Mouse (Mus musculus) testis, adult 2 months (tissue): ENCODE measurements around the gene Pnmal1. TPM values are rescaled to one million over a fixed set of nuclear protein-coding genes. Genes with fewer than 3 reads are reported as not detected.

Experiments
- H3K27ac ChIP-seq: fragments of 200-500 bp; 2 replicates; pipeline ENCODE4 v1.5.1; 2012; ENCODE audit warnings: low read depth, low read length; ENCODE audit not compliant: control insufficient read depth, insufficient read depth
- H3K27me3 ChIP-seq: fragments of 200-500 bp; 2 replicates; pipeline ENCODE4 v1.6.1; 2012; ENCODE audit warnings: mild to moderate bottlenecking, low read length, moderate library complexity; ENCODE audit not compliant: control insufficient read depth, insufficient read depth
- H3K36me3 ChIP-seq: fragments of 200-500 bp; 2 replicates; pipeline ENCODE4 v1.6.1; 2012; ENCODE audit warnings: mild to moderate bottlenecking, low read length; ENCODE audit not compliant: control insufficient read depth, insufficient read depth
- H3K4me1 ChIP-seq: fragments of 200-500 bp; 2 replicates; pipeline ENCODE4 v1.6.1; 2012; ENCODE audit warnings: low read length; ENCODE audit not compliant: control insufficient read depth, insufficient read depth
- H3K4me3 ChIP-seq: fragments of 200-500 bp; 2 replicates; pipeline ENCODE4 v1.5.1; 2012; ENCODE audit warnings: low read depth, mild to moderate bottlenecking, low read length, moderate library complexity, mixed read lengths; ENCODE audit not compliant: control insufficient read depth
- CTCF ChIP-seq: fragments of 200-500 bp; IDR thresholded peaks from 2 replicates; pipeline ENCODE4 v1.5.1; 2012; ENCODE audit warnings: low read depth, mild to moderate bottlenecking, inconsistent platforms, low read length, moderate library complexity; ENCODE audit not compliant: control insufficient read depth, insufficient read depth, insufficient replicate concordance
- POLR2A ChIP-seq: fragments of 200-500 bp; IDR thresholded peaks from 2 replicates; pipeline ENCODE4 v1.6.1; 2012; ENCODE audit warnings: low read depth, mild to moderate bottlenecking, inconsistent platforms, low read length, moderate library complexity; ENCODE audit not compliant: control insufficient read depth
- polyA plus RNA-seq: library from polyadenylated mRNA; depleted of rRNA; stranded (reverse); fragments of >200 nt; gene quantifications from 2 replicates; pipeline ENCODE4 v1.2.3, GENCODE M21; 2012

Gene Pnmal1
- polyA plus RNA-seq, 1 experiment, result 7.6 TPM

DNA sequence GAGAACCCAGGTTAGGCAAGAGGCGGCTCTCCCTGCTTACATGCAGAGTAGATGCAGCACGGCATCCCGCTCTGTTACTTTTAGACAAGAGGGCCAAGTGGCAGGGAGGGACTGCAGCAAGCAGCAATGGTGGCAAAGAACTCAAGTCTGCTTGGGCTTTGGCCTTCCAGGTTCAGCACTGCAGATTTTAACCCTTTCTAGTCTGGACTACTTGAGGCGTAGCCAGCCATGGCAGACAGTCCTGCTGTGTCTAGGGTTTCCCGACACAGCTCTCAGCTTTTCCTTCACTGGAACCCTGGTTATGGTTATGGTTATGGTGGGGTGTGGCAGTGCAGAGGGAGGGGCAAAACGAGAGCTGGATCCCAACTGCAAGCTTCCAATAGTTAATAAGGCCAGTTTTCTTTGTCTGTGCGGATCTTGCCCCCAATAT is 39.3 kb upstream of the Pnmal1 start:
- H3K36me3 ChIP-seq, result peaks cover 6% of the 10 kb centered on the region
- TF ChIP-seq CTCF (no peak), POLR2A (no peak)
- H3K27me3 ChIP-seq, result no peaks in the 10 kb centered on the region
- no peak overlapping the region for H3K4me3 ChIP-seq
- H3K4me1 ChIP-seq, result peaks cover 27% of the 10 kb centered on the region
- no peak overlapping the region; the same call in 1 of the 2 replicates for H3K27ac ChIP-seq

DNA sequence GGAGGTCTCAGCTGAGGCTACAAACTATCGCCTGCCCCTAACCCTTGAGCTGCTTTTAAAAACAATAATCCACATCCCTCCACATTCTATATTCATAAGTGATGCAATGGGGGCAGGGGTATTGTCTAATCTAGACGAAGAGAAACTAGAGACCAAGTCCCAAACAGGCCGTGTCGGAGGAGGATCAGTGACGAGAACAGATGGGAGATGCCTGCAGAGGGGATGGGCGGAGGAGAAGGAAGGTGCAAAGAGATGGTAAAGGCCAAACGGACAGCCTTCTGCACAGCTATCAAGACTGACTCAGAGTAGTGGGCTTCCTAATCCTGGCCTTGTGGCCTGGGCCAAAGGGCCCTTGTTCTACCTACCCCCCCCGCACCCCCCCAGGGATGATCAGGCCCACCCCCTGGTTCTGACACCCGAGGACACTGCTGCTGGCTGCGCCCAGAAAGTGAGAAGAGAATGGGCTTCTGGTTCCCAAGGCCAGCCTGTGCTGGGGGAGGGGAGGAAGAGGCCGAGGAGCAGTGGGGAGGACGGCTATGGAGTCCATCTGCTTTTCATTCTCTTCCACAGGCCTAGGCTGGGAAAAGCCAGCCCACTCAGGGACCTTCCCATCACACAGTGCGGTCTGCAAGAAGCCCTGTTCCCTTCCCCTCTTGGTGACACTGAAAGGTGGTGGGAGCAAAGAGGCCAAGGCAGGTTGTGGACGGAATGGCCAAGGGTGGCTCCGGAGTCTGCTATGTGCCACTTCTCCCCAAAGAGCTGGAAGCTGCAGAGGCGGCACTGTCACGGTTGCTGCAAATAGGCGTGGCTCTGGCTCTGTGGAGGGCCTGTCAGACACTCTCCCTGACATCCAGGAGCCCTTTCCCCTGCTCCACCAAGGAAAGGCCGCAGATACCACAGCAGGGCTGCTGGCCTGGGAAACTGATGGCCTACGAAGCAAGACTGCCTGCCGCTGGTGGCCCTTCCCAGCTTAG is 38.4 kb upstream of the Pnmal1 start:
- TF ChIP-seq CTCF (no peak), POLR2A (peak; percentile 50; the same call in 1 of the 2 replicates)
- Histone ChIP-seq H3K27ac (peak overlapping the region; percentile 27; the same call in 1 of the 2 replicates), H3K4me3 (peak overlapping the region; percentile 19), H3K4me1 (peaks cover 27% of the 10 kb centered on the region), H3K27me3 (no peaks in the 10 kb centered on the region), H3K36me3 (peaks cover 6% of the 10 kb centered on the region)

DNA sequence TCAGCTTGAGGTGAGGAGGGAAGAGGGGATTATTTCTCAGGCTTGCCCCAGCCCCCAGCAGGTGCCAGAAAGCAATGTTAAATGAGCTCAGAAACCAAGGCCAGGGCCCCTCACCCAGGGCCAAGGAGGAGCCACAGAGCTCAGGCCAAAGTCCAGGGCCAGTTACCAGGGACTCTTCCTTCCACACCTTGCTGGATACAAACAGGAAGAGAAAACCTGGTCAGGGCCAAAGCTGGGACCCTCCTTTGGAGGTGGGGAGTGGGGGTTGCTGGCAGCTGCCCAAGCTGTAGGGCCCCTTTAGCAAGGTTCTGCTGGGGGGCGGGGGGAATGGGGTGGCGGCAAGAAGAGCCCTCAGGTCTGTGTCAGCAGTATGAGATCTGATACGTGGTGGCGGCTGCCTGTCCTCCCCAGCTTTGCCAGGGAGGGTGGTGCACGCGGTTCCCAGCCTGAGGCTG is 37.6 kb upstream of the Pnmal1 start:
- Histone ChIP-seq H3K27ac (peak overlapping the region; percentile 27; the same call in 1 of the 2 replicates), H3K36me3 (peaks cover 6% of the 10 kb centered on the region), H3K4me3 (peak overlapping the region; percentile 19), H3K4me1 (peaks cover 27% of the 10 kb centered on the region), H3K27me3 (no peaks in the 10 kb centered on the region)
- no peak for TF ChIP-seq CTCF
- TF ChIP-seq POLR2A, result no peak

DNA sequence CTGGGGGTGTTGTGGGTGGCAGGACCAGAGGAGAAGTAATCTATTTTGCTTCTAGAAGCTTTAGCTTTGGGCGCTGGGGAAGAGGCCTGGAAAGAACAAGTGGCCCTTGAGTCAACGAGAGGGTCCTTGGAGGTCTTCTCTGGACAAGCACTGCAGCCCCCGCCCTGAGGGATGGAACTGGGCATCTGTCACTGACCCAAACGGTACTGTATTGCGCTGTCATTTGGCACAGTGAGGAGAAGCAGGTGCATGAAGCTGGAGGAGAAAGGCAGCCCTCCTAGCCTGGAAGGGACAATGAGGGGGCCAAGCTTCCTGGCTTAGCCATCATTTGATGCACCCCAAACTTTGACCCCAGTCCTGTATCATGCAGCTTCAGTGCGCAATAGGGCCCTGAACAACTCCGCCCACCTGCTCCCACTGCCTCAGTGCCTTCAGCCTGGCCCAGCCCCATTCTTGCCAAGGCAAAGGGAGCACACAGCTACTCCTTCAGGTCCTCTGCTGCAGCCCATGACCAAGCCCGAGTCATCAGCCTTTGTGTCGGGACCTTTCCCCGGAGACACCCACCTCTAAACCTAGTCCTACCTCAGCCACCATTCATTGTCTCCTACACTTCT is 37.0 kb upstream of the Pnmal1 start:
- Histone ChIP-seq H3K27ac (peak overlapping the region; percentile 99), H3K4me3 (peak overlapping the region; percentile 94), H3K36me3 (peaks cover 6% of the 10 kb centered on the region), H3K27me3 (no peaks in the 10 kb centered on the region), H3K4me1 (peaks cover 27% of the 10 kb centered on the region)
- peak; percentile 25 for TF ChIP-seq POLR2A
- TF ChIP-seq CTCF, result no peak

DNA sequence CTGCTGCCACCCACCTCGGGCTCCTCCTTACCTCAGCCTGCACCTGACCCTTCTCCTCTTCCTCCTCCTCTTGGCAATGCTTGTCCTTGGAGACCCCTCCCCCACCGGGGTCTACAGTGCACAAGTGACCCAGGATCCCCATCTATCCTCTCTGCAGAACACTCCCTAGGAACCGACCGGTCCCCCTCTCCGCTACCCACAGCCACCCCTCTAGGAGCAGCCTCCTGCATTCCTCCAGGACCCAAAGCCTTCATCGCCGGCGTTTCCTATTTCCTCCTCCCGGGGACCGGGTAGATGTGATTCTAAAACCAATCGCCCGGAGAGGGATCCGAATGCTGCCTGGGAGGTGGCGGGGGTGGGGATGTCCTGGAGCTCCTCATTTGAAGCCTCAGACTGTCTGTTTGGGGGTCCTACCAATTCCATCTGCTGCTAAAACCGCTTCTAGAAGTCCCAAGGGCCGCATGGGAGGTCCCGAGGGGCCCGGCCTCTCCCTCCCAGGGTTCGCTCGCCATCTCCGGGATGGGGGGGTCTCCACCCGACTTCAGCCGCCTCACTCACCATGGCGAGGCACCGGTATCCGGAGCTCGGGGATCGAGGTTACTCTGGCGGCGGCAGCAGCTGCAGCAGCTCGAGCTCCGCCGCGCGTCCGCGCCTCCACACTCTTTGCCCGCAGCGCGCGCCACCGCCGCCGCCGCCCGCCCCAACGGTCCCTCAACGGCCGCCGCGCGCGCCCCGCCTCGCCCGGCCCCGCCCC is 36.0 kb upstream of the Pnmal1 start:
- peaks cover 27% of the 10 kb centered on the region for H3K4me1 ChIP-seq
- TF ChIP-seq POLR2A (no peak; the same call in 1 of the 2 replicates), CTCF (no peak)
- H3K27ac ChIP-seq, result peak overlapping the region; percentile 99
- peak overlapping the region; percentile 94 for H3K4me3 ChIP-seq
- no peaks in the 10 kb centered on the region for H3K27me3 ChIP-seq
- peaks cover 6% of the 10 kb centered on the region for H3K36me3 ChIP-seq

DNA sequence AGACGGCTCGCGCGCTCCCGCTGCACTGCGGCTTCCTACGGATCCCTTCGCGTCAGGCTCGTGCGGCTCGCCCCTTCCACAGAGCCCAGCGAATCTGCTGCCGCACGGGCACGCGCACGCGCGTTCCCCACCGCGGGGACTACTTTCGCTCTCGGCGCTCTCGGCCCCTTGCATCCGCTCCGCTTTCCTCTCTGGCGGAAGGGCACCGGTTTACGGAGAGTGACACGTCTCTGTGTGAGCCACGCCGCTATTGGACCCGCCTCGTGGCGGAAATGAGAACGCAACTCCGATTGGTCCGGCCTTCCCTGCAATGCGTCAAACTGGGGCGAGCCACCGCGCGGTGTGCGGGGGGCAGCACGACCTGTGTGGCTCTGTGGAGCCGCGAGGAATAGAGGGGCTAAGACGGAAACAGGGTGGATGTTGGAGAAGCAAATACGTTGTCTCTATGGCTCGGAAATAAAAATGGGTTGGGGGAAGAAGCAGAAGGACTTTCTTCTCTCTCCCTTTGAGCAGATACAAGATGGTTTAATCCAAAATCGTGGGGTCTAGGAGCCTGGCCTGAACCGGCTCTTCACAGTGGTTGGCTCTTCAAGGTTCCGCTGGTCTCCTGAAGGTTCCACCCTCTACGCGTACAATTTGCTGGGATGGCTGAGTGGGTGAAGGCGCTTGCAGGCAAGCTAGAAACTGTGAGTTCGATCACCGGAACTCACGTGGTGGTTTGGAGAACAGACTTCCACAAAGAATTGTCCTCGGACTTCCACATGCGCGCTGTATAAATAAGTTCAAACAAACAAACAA is 35.2 kb upstream of the Pnmal1 start, which contains the start of gene Calm3:
Calm3 (minus strand) TSS at position 78 of the 798 bp plus-strand sequence.
- peak within 1 kb of the TSS; percentile 100 for H3K27ac ChIP-seq
- H3K27me3 ChIP-seq, result no peaks in the 10 kb centered on the region
- H3K4me1 ChIP-seq, result peaks cover 27% of the 10 kb centered on the region
- H3K4me3 ChIP-seq, result peak within 1 kb of the TSS; percentile 94
- peaks cover 6% of the 10 kb centered on the region for H3K36me3 ChIP-seq
- TF ChIP-seq POLR2A (peak; percentile 67), CTCF (0 out of 2 replicates have a peak, but pooled peaks have one; percentile 1)
